Mouse (Mus musculus) neutrophil, adult 65 days (primary cell): ENCODE measurements around the gene Chac1. TPM values are rescaled to one million over a fixed set of nuclear protein-coding genes. Genes with fewer than 3 reads are reported as not detected.

Source experiments
- total RNA-seq: library from RNA; stranded (reverse); gene quantifications from 2 replicates; pipeline ENCODE4 v1.2.4, GENCODE M21; 2023

The Chac1 gene
- total RNA-seq, result 6.4 and 7.9 TPM in 2 replicates

DNA sequence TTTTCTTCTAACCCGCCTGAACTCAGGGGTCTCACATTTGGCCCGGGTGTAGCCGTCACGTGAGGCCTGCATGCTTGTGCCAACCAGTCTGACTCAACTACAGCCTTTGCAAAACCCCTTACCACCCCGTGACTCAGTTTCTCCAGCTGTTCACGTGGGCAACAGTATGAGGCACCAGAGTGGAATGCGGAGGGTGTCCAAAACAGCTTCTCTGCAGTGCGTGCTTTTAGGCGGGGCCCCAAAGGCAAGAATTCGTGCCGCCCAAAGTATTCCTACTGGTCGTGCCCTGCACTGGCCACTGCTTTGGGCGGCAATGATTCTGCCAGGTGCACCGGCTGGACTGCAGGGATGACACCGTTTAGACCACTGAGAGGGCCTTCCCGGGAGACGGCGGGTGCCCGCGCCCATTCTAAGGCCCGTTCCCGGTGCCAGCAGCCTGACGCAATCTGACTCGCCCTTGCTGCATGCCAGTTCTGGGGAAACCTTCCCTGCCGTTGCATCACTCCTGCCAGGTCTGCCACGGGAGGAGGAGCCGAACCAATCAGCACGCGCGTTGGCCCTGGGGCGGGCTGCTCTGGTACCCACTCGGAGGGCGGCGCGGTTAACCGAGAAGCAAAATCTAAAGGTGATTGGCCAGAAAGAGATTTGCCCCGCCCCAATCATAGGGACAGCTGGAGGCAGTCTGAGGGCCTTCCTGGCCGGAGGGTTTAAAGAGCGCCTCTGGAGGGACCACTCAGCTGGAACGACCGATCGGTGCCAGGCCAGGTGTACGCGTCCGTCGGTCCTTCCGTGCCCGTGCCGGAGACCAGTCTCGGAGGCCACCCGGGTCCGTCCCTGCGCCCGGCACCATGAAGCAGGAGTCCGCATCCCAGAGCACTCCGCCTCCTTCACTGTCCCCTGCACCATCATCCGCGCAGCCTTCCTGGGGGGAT is at the start of gene Chac1:
TSS of gene Chac1 (plus strand) at position 675 of the 932 bp plus-strand sequence.

DNA sequence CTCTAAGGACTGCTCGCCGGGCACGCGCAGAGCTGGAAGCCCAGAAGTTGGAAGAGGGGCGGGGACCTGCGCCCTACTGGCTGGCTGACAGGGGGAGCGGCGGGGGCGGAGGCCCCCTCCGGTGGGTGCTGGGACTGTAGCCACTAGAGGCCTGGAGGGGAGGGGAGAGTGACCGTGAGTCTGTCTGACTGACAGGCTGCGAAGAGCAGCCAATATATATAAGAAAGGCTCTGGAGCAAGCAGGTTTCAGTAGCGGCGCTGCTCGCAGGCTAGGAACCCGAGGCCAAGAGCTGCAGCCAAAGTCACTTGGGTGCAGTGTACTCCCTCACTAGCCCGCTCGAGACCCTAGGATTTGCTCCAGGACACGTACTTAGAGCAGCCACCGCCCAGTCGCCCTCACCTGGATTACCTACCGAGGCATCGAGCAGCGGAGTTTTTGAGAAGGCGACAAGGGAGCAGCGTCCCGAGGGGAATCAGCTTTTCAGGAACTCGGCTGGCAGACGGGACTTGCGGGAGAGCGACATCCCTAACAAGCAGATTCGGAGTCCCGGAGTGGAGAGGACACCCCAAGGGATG is 25.4 kb upstream of the Chac1 start, which contains the start of gene Dll4:
TSS of gene Dll4 (plus strand) at position 217 of the 576 bp plus-strand sequence.

Other genes starting within 250 kb of the Chac1 start
- 9.0 and 9.3 TPM in 2 replicates for gene Rad51, start 238.4 kb upstream of the Chac1 start, total RNA-seq
- gene Rmdn3, start 194.2 kb upstream of the Chac1 start, total RNA-seq, result 11.5 and 14.7 TPM in 2 replicates
- not detected in 2 replicates for gene Gchfr, start 183.5 kb upstream of the Chac1 start, total RNA-seq
- not detected in 2 replicates for gene Gm14137, start 176.7 kb upstream of the Chac1 start, total RNA-seq
- 12.7 and 17.5 TPM in 2 replicates for gene Zfyve19, start 142.6 kb upstream of the Chac1 start, total RNA-seq
- gene Dnajc17, start 142.4 kb upstream of the Chac1 start, total RNA-seq, result 10.9 and 14.6 TPM in 2 replicates
- not detected in 2 replicates for gene Ppp1r14d, start 121.3 kb upstream of the Chac1 start, total RNA-seq
- not detected in 2 replicates for gene Spint1, start 113.9 kb upstream of the Chac1 start, total RNA-seq
- gene Rhov, start 80.0 kb upstream of the Chac1 start, total RNA-seq, result 55.2 and 64.4 TPM in 2 replicates
- 57.7 and 82.3 TPM in 2 replicates for gene Vps18, start 62.5 kb upstream of the Chac1 start, total RNA-seq
- 0.48 and 1.4 TPM in 2 replicates for gene Dll4, start 25.4 kb upstream of the Chac1 start, total RNA-seq
- gene Ino80, start 126.5 kb downstream of the Chac1 start, total RNA-seq, result 15.6 and 20.9 TPM in 2 replicates
- 0.38 and 0.64 TPM in 2 replicates for gene Exd1, start 196.4 kb downstream of the Chac1 start, total RNA-seq
- gene Chp1, start 196.5 kb downstream of the Chac1 start, total RNA-seq, result 216 and 286 TPM in 2 replicates